Mouse (Mus musculus) spleen, adult 18-20 months (tissue): ENCODE results near the gene Car9.
A peak's percentile ranks its signal among the peaks of the same experiment; 100 is the strongest.

Experiments
- DNase-seq, 2 experiments: peaks; one replicate each; pipeline ENCODE4 v3.0.0; 2022; ENCODE audit warnings: mixed read lengths in 2 of 2

Gene Car9

DNA sequence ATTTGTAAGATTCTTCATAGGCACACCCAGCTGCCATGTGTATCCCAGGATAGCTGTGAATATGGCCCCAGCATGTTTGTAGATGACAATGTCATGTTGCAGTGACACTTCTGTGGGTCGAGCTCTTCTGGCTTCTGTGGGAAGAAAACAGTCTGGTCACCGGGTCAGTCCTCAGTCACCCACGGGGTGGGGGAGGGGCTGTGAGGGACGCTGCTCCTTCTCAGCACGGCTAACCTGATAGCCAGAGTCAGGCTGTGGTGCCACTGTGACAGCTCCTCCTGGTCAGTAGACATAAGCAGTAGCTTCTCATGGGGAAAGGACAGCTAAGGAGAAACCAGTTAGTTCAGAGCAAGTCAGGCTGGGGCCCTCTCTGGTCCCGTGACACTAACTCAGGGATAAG, 10.2 kb upstream of the Car9 start:
- no peak for DNase-seq

DNA sequence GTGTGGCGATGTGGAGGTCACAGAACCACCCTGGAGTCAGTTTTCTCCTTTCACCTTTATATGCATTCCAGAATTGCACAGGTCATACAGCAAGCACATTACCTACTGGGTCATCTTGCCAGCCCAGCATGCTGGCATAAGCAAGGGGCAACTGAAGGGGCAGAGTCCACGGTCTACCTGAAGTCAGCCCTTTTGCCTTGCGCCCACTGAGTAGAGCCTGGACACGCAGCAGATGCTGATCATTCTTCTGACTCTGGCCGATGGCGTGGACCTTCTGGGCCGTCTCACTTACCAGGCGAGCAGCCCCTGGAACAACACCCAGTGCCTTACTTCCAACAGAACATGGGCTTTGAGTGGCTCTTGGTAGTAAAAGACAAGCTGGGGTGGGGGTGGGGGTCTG, 9.4 kb upstream of the Car9 start:
- DNase-seq: no peak

DNA sequence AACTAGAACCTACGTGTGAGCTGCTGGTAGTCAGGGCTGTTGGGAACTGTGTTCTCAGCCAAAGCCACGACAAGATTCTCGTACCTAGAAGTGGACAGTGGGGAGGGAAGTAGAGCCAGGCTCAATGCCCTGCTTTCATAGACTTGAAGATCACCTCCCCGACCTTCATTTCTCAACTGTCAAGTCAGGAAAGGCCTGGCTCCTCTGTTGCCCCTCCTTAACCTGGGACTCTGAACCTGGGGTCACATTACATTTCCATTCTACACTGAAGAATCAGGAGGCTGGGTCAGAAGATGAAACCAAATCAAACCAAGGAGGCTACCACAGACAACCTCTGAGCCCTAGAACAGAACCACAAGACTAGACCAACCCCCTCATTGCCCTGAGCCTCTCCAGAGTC, 8.8 kb upstream of the Car9 start:
- DNase-seq: no peak

DNA sequence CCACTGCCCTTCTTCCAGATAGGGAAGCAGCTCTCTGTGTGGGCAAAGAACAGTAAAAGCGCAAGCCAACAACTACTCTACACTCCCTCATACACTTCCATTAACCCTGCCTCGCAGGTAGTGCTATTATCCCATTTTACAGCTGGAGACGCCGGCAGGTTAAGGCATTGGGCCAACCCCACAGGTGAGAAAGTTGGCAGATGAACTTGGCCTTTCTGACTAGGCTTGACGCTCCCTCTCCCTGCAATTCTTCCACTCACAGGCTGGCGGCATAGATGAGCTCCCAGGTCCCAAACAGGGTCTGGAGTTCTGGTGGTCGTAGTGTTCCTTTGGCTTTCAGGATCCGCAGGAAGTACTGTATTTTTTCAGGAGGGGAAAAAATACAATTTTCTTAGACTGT, 7.8 kb upstream of the Car9 start:
- no peak for DNase-seq

- peak; percentile 46 to 65 for DNase-seq
Observed at GRCm38 (mm10) chr4:43499407-43500333, 7.1 kb upstream of the Car9 start, which contains the start of gene Arhgef39. Gene Arhgef39 (minus strand): TSS chr4:43499695.

- DNase-seq: no peak
Observed at GRCm38 (mm10) chr4:43503041-43503440, 3.7 kb upstream of the Car9 start.

GRCm38 (mm10) chr4:43503506-43503905, 3.3 kb upstream of the Car9 start:
- DNase-seq: no peak

DNA sequence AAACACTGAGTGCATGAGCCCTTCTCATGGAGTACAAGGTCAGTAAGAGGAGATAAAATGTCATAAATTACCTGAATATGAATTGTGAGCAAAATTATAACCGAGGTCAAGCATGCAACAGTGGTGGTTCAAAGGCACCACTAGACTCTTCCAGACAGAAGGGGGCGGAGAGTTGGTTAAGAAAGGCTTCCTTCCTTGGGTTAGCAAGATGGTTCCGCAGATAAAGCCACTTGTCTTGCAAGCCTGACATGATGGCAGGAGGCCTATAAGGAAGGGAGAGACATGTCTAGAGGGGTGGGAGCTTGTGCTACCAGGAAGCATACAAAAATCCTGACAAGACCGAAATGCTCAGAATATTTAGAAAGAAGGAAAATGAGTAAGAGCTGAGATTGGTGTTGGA, 2.5 kb upstream of the Car9 start:
- no peak for DNase-seq

DNA sequence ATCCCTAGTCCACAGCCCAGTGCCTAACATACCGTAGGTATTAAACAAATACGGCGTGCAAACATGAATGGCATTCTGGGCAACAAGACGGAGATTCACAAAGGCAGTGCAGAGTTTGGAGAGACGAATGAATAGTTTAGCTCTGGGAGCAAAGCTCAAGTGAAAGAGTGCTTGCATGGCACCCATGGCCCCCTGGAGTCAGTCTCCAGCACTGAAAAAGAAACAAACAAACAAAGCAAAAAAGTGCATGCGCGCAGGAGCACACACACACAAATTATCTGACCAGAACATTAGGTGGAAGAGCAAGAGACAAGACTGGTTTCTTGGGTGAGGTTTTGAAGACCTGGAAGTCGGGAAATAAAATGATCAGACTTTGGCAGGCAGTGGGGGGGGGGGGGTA, 692 bp upstream of the Car9 start:
- DNase-seq: no peak

DNA sequence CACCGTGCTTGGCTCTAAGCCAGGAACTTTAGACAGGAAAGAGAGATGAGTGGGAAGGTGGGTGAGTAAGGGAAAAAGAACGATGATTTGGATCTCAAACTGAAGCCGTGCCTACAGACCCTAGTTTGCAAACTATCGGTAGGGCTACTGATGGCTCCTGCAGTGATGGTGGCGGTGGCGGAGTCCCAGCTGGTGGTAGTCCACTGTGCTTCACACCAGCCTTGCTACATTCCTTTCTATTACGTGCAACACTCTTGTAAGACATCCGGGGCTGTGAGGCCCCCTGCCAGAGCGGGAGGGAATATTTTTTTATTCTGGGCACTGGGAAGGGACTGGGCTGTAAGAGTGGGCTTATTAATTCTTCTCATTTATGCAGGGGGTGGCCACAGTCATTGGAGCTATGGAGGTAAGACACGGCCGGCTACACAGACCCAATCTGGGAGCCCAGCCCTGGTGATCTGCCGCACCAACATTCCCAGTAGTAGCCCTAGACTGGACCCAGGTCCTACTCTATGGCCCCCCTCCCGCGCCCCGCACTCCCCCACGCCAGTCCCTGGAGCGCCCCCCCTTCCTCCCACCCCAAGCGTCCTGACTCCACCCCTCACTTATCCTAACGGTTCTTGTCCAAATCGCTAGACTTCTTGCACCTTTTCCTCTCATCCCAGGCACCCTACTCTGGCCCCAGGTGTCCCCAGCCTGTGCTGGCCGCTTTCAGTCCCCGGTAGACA, 1.3 kb downstream of the Car9 start:
- DNase-seq: no peak

DNA sequence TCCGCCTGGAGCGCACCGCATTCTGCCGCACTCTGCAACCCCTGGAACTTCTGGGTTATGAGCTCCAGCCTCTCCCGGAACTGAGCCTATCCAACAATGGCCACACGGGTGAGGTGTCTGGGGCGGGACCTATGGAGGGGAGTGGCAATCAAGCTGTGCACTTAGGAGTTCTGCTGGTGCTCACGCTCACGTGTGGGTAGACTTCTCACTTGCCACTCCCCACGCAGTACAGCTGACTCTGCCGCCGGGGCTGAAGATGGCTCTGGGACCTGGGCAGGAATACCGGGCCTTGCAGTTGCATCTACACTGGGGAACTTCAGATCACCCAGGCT, 1.9 kb downstream of the Car9 start:
- peak; percentile 46 to 48 for DNase-seq

DNA sequence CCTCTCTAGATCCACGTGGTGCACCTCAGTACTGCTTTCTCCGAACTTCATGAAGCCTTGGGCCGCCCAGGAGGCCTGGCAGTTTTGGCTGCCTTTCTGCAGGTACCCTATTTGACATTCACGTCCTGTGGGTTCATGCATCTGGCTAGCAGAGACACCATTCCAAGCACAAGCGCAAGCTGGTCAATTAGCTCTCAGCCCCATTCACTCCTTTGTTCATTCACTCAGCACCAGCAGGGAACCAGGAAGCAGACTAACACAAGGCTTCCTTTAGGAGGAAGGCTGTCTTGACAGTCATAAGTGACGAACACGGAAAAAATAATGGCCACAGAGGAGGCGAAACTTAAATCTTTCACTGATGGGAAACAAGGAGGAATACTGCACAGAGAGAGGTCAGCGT, 2.3 kb downstream of the Car9 start:
- DNase-seq: no peak

DNA sequence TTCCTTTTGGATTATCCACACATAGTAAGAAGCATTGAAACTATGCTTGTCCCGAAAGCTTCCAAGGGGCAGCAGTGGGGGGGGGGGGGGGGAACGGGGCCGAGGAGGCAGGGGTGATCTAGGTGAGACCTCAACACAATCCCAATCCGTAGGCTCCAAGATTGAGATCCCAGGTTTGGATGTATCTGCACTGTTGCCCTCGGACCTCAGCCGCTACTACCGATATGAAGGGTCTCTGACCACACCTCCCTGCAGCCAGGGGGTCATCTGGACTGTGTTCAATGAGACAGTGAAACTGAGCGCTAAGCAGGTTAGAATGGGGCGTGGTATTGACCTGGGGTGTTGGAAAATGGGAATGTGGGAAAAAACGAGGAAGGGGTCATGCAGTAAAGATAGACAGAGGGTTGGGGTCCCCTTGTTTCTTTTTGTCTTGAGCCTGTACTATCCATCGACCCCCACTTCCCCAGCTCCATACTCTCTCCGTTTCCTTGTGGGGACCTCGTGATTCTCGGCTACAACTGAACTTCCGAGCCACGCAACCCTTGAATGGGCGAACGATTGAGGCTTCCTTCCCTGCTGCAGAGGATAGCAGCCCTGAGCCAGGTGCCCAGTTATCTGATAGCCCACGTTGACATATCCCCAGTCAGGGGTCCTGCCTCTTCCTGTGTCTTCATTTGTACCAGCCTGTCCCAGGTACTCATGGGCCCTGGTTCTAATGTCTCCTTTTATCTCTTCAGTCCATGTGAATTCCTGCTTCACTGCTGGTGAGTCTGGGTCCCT, 5.1 kb downstream of the Car9 start:
- no peak for DNase-seq

DNA sequence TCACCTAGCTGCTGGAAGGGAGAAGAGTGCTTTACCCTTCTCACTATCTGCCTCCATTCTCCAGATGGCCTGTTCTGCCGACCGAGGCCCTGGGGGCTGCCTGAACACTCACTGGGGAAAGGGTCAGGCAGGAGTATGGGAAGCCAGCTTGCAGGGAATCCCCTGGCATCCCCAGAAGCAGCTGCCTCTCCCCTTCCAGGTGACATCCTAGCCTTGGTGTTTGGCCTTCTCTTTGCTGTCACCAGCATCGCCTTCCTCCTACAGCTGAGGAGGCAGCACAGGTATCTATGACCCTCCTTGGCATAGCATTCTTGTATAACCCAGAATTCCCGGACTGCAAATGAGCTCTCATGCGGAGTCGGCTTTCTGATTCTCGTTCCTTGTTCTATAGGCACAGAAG, 5.9 kb downstream of the Car9 start:
- no peak for DNase-seq

GRCm38 (mm10) chr4:43513300-43513699, 6.5 kb downstream of the Car9 start:
- DNase-seq: no peak

GRCm38 (mm10) chr4:43513791-43514190, 7.0 kb downstream of the Car9 start:
- no peak for DNase-seq

DNA sequence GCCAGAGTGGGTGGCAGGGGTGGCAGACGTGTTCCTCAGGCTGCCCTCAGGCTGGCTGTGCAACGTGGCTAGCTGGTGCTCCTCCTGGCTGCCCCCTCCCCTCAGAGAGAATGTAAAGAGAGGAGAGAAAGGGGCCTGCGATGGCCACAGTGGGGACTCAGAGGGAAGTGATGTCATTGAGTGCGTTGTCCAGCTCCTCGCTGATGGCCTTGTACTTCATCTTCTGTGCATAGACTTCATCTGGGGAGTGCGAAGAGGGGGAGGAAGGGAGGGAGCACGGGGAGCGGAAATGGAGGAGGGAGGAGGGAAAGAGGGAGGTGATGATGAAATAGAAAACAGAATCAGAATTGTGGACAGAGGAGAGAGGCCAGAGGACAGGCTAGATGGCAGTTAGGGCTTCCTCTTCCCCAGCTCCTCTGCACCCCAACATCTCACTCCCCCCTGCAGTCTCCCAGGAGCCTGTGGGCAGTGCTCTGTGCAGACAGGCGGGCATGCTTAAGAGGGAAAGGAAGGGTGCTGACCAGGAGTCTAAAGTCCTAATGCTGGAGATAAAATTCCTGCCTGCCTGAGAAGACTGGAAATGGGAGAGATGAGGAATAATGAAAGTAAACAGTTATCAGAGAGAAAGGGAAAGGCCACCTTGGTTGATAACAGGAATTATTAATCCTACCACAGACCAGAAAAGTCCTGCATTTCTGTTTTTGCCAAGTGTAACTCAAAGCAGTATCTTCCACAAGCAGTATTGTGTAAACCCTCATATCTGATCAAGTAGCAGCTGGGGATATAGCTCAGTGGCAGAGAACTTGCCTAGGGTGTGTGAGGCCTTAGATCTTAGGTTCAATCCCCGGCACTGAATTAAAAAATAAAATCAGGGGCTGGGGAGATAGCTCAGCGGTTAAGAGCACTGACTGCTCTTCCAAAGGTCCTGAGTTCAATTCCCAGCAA, 9.3 kb downstream of the Car9 start:
- DNase-seq: no peak

GRCm38 (mm10) chr4:43519551-43519950, 12.8 kb downstream of the Car9 start:
- no peak for DNase-seq

DNA sequence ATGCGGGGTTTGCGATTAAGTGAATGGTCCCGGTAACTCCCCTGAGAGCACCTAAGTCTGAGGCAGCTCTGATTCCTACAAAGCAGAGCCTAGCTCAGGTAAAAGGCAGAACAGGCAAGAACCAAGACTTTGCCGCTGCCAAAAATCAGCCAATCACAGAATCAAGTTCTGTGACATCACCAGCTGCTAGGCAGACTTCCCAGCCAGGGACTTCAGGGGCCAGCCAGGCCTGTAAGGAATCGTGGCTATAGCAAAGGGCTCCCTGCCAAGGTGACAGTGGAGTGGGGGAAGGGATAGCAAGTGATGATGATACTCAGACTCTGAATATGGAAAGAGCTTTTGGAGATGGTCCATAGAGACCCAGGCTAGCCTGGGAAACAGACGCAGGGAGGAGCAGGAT, 13.2 kb downstream of the Car9 start:
- DNase-seq: peak; percentile 71 to 90

GRCm38 (mm10) chr4:43527880-43528279, 21.1 kb downstream of the Car9 start:
- DNase-seq: no peak

DNA sequence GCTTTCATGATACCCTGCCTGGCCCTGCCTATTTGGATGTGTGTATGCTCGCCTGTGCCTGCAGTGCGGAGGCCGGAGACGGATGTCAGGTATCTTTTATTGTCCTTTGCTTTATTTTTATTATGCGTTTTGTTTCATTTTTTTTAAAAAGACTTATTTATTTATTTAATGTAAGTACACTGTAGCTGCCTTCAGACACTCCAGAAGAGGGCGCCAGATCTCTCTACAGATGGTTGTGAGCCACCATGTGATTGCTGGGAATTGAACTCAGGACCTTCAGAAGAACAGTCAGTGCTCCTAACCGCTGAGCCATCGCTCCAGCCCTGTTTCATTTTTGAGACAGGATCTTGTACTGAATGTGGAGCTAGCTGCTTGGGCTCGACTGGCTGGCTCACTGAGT, 21.7 kb downstream of the Car9 start:
- no peak for DNase-seq

DNA sequence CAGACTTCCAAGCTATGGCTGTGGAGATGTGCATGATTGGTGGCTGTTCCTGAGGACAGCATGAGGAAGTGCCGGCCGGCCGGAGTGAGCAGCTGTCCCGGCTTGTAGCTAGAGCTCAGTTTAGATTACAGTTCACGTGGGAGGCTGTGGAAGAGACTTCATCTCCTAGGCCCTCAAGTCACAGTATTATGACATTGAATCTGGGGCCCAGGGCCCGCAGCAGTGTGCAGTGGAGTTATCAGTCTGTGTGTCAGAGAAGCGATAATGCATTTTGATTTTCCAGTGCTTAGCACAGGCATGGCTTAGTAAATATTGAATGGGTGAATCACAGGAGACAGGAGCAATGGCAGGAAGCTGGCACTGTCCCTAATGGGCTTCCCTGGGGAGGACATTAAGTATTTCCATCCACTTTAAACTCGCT, 23.3 kb downstream of the Car9 start:
- no peak for DNase-seq
